ENCODE assay signal across 28 mouse cellular contexts in the genomic region with DNA sequence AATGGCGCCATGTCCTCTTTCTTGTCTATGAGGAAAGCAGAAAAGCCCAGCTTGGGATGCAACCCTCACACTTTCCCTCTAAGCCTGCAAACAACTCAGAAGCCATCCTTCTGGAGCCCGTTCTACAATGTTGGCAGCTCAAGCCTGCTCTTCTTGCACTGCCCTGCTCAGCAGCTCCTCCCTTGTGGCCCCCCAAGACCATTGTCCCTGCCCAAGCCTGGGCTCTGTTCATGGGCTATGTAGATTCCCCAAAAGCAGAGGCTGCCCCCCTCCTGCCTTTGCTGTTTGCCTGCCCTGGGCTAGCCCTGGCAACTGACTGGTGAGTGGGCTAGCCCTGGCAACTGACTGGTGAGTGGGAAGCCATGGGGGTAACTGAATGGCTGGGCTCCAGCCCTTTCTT.
"Had no signal": no experiment of that assay in that cellular context is flagged by ENCODE, and none has a peak within 500 bp of the region (broad histone marks: within the 10 kb centered on the region; RNA-seq: fewer than 3 reads in every experiment).

No protein-coding gene starts in this region.

- DNase-seq: gastrocnemius, adult 2 months; gastrocnemius, postnatal 10 days; gastrocnemius, postnatal 36 days; heart, postnatal 14 days; heart, postnatal 4 days; kidney, adult 11 months; kidney, adult 2 months; kidney, adult 9 months; kidney, postnatal 14 days; kidney, postnatal 36 days; layer of hippocampus, adult 9-11 months; layer of hippocampus, postnatal 36 days; left cerebral cortex, postnatal 4 days; liver; liver, embryonic 13.5 days had no signal

- H3K27me3 ChIP-seq: heart, embryonic 15.5 days; hindbrain, embryonic 12.5 days; kidney, embryonic 15.5 days; liver, embryonic 13.5 days; liver, embryonic 15.5 days had no signal

- H3K9me3 ChIP-seq: heart, embryonic 13.5 days; heart, embryonic 15.5 days; hindbrain, embryonic 10.5 days; hindbrain, embryonic 12.5 days; kidney, embryonic 15.5 days; limb, embryonic 12.5 days; liver, embryonic 13.5 days; liver, embryonic 15.5 days had no signal

- H3K9ac ChIP-seq: heart, embryonic 13.5 days; heart, embryonic 15.5 days; hindbrain, embryonic 12.5 days; hindbrain, embryonic 14.5 days; kidney, embryonic 15.5 days; limb, embryonic 12.5 days; liver, embryonic 13.5 days; liver, embryonic 15.5 days had no signal

- H3K4me1 ChIP-seq: liver, embryonic 13.5 days; liver, embryonic 15.5 days had no signal

- H3K4me2 ChIP-seq: heart, embryonic 11.5 days; heart, embryonic 13.5 days; heart, embryonic 15.5 days; hindbrain, embryonic 12.5 days; hindbrain, embryonic 14.5 days; kidney, embryonic 15.5 days; limb, embryonic 12.5 days; liver, embryonic 11.5 days; liver, embryonic 13.5 days; liver, embryonic 15.5 days had no signal

- H3K27ac ChIP-seq: gastrocnemius, adult 2 months; heart, embryonic 13.5 days; heart, embryonic 15.5 days; hindbrain, embryonic 10.5 days; hindbrain, embryonic 12.5 days; hindbrain, embryonic 14.5 days; kidney, embryonic 15.5 days; kidney, postnatal 0 days; limb, embryonic 12.5 days; liver, embryonic 13.5 days; liver, embryonic 15.5 days had no signal

- H3K36me3 ChIP-seq: heart, embryonic 13.5 days; heart, embryonic 15.5 days; hindbrain, embryonic 10.5 days; hindbrain, embryonic 12.5 days; kidney, embryonic 15.5 days; limb, embryonic 12.5 days; liver, embryonic 13.5 days; liver, embryonic 15.5 days had no signal

- ATAC-seq: hindbrain, embryonic 16.5 days; intestine, embryonic 16.5 days had no signal

- H3K4me3 ChIP-seq: gastrocnemius, adult 2 months; heart, embryonic 13.5 days; heart, embryonic 15.5 days; hindbrain, embryonic 10.5 days; hindbrain, embryonic 12.5 days; kidney, embryonic 15.5 days; limb, embryonic 12.5 days; liver, embryonic 13.5 days; liver, embryonic 15.5 days had no signal
